Mouse (Mus musculus) induced T-regulatory cell, adult 2 months (primary cell): ENCODE measurements around the gene 1110004F10Rik.

ENCODE experiments used
- DNase-seq: peaks from one replicate; pipeline ENCODE4 v3.0.0-alpha.2; 2012; ENCODE audit warnings: low read depth

Gene 1110004F10Rik

GRCm38 (mm10) chr7:116145030-116145429, 105.8 kb downstream of the 1110004F10Rik start:
- DNase-seq: no peak

GRCm38 (mm10) chr7:116147114-116147513, 107.9 kb downstream of the 1110004F10Rik start:
- DNase-seq: no peak

- DNase-seq: peak; percentile 4
Measured at GRCm38 (mm10) chr7:116149568-116149967, 110.4 kb downstream of the 1110004F10Rik start.

GRCm38 (mm10) chr7:116153781-116154368, 114.7 kb downstream of the 1110004F10Rik start:
- no peak for DNase-seq
